Mouse (Mus musculus): ENCODE measurements at regions not wholly inside any gene's neighbourhood (a gene's known extent, or its start where the extent isn't known, plus 50 kb on each side); places are given as distances from the start of the nearest gene placed in this dataset.

DNA sequence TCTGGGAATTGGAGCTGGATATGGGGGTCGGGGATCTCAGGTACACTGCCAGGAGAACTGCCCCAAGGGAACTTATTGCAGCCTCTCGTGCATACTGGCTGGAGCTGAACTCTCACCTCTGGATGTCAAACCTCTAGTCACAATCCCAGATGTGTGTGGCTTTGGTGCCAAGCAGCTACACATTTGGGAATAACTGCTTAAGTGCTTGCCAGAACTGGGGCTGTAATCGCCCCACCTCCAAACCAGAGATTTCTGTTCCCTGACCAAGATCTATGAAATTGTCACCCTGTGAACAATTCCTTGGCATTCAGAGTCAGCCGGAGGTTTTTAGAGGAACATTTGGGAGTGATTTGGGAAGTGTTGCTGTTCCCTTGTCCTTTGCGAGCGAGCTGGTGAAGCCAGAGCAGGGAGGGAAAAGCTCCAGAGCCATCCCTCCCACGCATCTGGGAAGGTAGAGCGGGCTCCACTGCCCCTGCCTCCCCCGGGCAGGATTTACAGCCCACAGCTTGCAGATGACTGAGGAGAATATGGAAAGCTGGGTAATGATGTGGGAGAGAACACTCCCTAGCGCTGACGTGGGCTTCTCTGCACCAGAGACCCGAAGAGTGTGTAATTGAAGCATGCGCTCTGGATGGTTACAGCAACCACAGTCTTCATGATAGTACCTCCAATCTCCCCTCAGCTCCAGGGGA, 336.1 kb downstream of the Rps24 start:
- 77% methylated on average over 13 of the region's 13 CpGs for WGBS
- no peak overlapping the region for H3K4me3 ChIP-seq (ENCODE audit: low read depth, low read length)
- TF ChIP-seq CTCF (IDR thresholded peaks at IDR 0.05; ENCODE audit: low read depth), result no peak
- H3K4me1 ChIP-seq (replicated peaks; ENCODE audit: control insufficient read depth, insufficient read depth, low read length), result no peaks in the 10 kb centered on the region
- H3K27ac ChIP-seq (ENCODE audit: low read depth, low read length), result no peak overlapping the region
- no peak for ATAC-seq
- no peaks in the 10 kb centered on the region for H3K27me3 ChIP-seq (replicated peaks; ENCODE audit: control insufficient read depth, insufficient read depth, low read length)
- H3K4me2 ChIP-seq (replicated peaks; ENCODE audit: low read depth), result no peak overlapping the region
- no peak overlapping the region for H3K9ac ChIP-seq (ENCODE audit: low read depth, low read length)
- H3K36me3 ChIP-seq (ENCODE audit: control insufficient read depth, insufficient read depth), result no peaks in the 10 kb centered on the region
- no peaks in the 10 kb centered on the region for H3K9me3 ChIP-seq (ENCODE audit: control insufficient read depth)

DNA sequence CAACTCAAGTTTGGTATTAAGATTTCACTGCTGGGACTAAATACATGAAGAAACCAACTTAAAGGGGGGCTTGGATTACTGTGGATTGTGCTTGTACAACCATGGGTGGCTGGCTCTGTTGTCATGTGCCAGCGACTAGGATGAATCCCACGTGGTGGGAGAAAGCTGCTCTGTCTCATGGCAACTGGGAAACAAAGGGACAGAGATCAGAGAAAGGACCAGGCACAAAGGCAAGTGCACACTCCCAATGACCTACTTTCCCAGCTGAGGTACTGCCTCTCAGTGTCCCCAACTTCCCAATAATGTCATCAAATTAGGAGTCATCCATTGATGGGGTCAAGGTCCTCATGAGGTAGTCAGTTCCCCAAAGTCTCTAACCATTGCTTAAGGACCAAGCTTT, 337.4 kb downstream of the Rps24 start:
- no peak overlapping the region for H3K4me3 ChIP-seq (ENCODE audit: low read depth, low read length)
- no peaks in the 10 kb centered on the region for H3K4me1 ChIP-seq (replicated peaks; ENCODE audit: control insufficient read depth, insufficient read depth, low read length)
- 85% methylated on average over 2 of the region's 2 CpGs for WGBS
- no peaks in the 10 kb centered on the region for H3K36me3 ChIP-seq (ENCODE audit: control insufficient read depth, insufficient read depth)
- no peak overlapping the region for H3K9ac ChIP-seq (ENCODE audit: low read depth, low read length)
- H3K27ac ChIP-seq (ENCODE audit: low read depth, low read length), result no peak overlapping the region
- no peaks in the 10 kb centered on the region for H3K9me3 ChIP-seq (ENCODE audit: control insufficient read depth)
- ATAC-seq, result no peak
- no peak overlapping the region for H3K4me2 ChIP-seq (replicated peaks; ENCODE audit: low read depth)
- TF ChIP-seq CTCF (IDR thresholded peaks at IDR 0.05; ENCODE audit: low read depth), result no peak
- H3K27me3 ChIP-seq (replicated peaks; ENCODE audit: control insufficient read depth, insufficient read depth, low read length), result no peaks in the 10 kb centered on the region

DNA sequence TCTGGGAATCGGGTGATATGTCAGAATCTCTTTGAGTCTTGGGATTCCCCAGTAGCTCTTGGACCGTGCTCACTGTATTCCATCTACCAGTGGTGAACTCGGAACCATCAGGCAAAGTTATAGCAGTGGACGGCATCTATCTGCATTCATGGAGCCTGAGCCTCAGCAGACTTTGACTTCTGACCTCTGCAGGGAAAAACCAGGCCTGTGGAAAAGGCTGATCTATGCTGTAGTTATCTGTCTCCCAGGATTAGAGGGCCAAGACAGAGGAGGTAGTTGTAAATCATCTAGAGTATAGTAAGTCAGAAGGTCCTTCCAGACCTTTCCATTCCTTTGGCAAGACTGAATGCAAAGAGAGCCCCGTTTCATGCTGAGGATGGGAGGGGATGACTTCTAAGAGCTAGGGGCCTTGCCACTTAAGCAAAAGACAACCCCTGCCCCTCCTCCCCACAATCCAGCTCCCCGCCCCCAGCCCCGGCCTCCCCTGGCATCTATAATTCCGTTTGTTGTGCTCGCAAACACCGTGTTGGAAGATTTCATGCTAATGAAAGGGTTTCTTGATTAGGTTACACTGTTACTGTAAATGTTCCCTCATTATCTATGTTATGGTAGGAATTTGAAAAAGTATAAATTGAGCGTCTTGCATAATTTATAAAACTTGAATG, 338.9 kb downstream of the Rps24 start:
- no peak overlapping the region for H3K9ac ChIP-seq (ENCODE audit: low read depth, low read length)
- no peaks in the 10 kb centered on the region for H3K36me3 ChIP-seq (ENCODE audit: control insufficient read depth, insufficient read depth)
- H3K27me3 ChIP-seq (replicated peaks; ENCODE audit: control insufficient read depth, insufficient read depth, low read length), result no peaks in the 10 kb centered on the region
- WGBS, result 66% methylated on average over 11 of the region's 11 CpGs
- no peak for TF ChIP-seq CTCF (IDR thresholded peaks at IDR 0.05; ENCODE audit: low read depth)
- no peaks in the 10 kb centered on the region for H3K9me3 ChIP-seq (ENCODE audit: control insufficient read depth)
- H3K4me1 ChIP-seq (replicated peaks; ENCODE audit: control insufficient read depth, insufficient read depth, low read length), result no peaks in the 10 kb centered on the region
- ATAC-seq, result no peak
- H3K4me3 ChIP-seq (ENCODE audit: low read depth, low read length), result no peak overlapping the region
- H3K4me2 ChIP-seq (replicated peaks; ENCODE audit: low read depth), result no peak overlapping the region
- H3K27ac ChIP-seq (ENCODE audit: low read depth, low read length), result no peak overlapping the region

DNA sequence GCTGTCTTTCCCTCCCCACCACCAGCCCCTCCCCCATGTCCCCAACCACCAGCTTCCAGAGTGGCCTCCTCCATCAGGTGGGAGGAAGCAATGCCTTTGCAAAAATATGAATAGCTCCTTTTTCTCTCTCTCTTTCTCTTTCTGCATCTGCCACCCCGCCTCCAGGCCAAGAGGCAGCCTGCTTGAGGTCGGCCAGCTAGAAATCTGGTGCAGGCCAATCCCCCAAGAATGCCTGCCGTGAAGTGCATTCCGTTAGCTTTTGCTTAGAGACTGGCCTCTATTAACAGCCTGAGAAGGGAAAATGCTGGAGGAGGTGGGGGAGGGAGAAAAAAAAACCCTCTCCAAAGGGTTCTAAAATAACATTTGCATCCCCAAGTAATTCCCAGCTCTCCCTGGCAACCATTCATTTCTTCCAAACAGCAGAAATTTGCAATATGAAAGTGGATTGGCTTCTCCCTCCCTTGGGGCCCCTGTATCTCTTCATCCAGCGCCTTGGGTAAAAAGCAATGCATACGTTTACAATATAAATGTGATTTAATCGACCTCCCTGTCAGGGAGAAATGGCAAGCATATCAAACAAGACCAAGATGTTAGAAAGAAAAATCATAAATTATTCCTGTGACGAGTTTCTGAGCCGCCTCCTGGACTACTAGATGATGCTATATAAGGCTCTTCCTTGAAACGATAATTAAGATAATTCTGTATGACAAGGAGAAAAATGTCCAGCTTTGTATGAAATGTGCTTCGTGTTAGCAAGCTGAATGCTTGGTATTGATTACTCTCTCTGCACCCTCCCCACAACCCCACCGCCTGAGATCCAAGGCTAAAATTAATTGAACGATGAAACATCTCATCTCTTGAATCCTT, 339.8 kb downstream of the Rps24 start:
- 43% methylated on average over 13 of the region's 13 CpGs for WGBS

DNA sequence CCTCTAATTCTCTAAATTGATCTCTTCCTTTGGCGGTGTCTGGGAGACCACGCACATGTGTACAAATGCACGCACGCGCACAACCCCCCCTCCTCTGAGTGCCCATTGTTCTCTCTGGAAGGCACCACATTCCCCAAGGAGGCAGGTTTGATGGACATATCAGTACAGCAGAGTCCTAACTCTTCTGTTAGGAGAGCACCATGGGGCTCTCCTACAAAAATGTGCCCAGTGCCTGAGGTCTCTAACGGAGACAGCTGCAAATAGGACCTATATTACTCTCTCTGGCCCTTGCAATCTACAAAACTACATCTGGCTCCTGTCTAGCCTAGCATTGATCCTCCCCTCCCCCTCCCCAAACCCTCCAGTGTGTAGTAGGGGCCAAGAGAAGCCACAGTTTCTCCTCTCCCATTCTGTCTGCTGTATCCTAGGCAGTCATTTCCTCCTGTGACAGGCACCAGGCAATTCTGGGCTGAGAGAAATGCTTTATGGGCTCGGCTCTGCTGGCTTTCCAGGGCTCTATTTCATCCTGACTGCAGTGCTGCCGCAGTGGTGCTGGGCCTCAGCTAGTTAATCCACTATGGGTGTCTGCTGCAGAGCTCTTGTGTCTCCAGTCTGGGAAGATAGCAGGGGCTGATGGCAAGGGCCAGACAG, 340.6 kb downstream of the Rps24 start:
- H3K36me3 ChIP-seq (ENCODE audit: control insufficient read depth, insufficient read depth), result no peaks in the 10 kb centered on the region
- no peak overlapping the region for H3K4me2 ChIP-seq (replicated peaks; ENCODE audit: low read depth)
- no peaks in the 10 kb centered on the region for H3K9me3 ChIP-seq (ENCODE audit: control insufficient read depth)
- no peak overlapping the region for H3K4me3 ChIP-seq (ENCODE audit: low read depth, low read length)
- H3K27me3 ChIP-seq (replicated peaks; ENCODE audit: control insufficient read depth, insufficient read depth, low read length), result no peaks in the 10 kb centered on the region
- no peak overlapping the region for H3K9ac ChIP-seq (ENCODE audit: low read depth, low read length)
- H3K27ac ChIP-seq (ENCODE audit: low read depth, low read length), result no peak overlapping the region
- H3K4me1 ChIP-seq (replicated peaks; ENCODE audit: control insufficient read depth, insufficient read depth, low read length), result no peaks in the 10 kb centered on the region
- 41% methylated on average over 8 of the region's 8 CpGs for WGBS
- no peak for ATAC-seq
- no peak for TF ChIP-seq CTCF (IDR thresholded peaks at IDR 0.05; ENCODE audit: low read depth)

More for the DNA sequence above, 339.8 kb downstream of the Rps24 start:
- no peak overlapping the region for H3K4me3 ChIP-seq (ENCODE audit: low read depth, low read length)
- no peak overlapping the region for H3K27ac ChIP-seq (ENCODE audit: low read depth, low read length)
- no peak for ATAC-seq
- no peaks in the 10 kb centered on the region for H3K27me3 ChIP-seq (replicated peaks; ENCODE audit: control insufficient read depth, insufficient read depth, low read length)
- no peaks in the 10 kb centered on the region for H3K4me1 ChIP-seq (replicated peaks; ENCODE audit: control insufficient read depth, insufficient read depth, low read length)
- no peaks in the 10 kb centered on the region for H3K36me3 ChIP-seq (ENCODE audit: control insufficient read depth, insufficient read depth)
- no peaks in the 10 kb centered on the region for H3K9me3 ChIP-seq (ENCODE audit: control insufficient read depth)
- no peak for TF ChIP-seq CTCF (IDR thresholded peaks at IDR 0.05; ENCODE audit: low read depth)
- H3K4me2 ChIP-seq (replicated peaks; ENCODE audit: low read depth), result no peak overlapping the region
- H3K9ac ChIP-seq (ENCODE audit: low read depth, low read length), result no peak overlapping the region

DNA sequence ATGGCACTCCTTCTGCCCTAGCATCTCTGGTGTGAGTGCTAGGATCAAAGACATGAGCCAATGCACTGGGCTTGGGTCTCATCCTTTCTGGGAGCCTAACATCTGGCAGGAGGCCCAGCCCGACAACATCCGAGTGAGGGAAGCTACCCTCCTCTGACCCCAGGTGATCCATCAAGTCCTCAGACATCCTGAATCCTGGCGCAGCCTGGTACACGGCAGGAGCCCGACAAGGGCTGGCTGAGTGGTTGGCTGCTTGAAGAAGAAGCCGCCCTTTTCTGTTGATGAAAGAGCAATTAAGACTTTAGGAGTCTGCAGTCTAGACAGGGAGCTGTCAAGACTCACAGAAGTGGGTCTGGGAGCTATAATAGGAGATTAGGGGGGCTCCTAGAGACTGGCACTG, 342.1 kb downstream of the Rps24 start:
- Histone ChIP-seq H3K4me2 (replicated peaks; ENCODE audit: low read depth) (no peak overlapping the region), H3K4me1 (replicated peaks; ENCODE audit: control insufficient read depth, insufficient read depth, low read length) (no peaks in the 10 kb centered on the region), H3K4me3 (ENCODE audit: low read depth, low read length) (no peak overlapping the region), H3K27me3 (replicated peaks; ENCODE audit: control insufficient read depth, insufficient read depth, low read length) (no peaks in the 10 kb centered on the region), H3K9ac (ENCODE audit: low read depth, low read length) (no peak overlapping the region), H3K36me3 (ENCODE audit: control insufficient read depth, insufficient read depth) (no peaks in the 10 kb centered on the region), H3K27ac (ENCODE audit: low read depth, low read length) (no peak overlapping the region), H3K9me3 (ENCODE audit: control insufficient read depth) (no peaks in the 10 kb centered on the region)
- ATAC-seq, result no peak
- no peak for TF ChIP-seq CTCF (IDR thresholded peaks at IDR 0.05; ENCODE audit: low read depth)
- WGBS, result 34% methylated on average over 6 of the region's 6 CpGs

Measured in intestine, postnatal 0 days (tissue).